Mouse (Mus musculus) liver, adult (tissue): Measurements from ENCODE around the gene Ndufs6.

ENCODE experiments used
- GATA4 ChIP-seq: IDR thresholded peaks from 2 replicates; pipeline ENCODE4 v1.6.1; 2014; ENCODE audit warnings: mild to moderate bottlenecking, low read length; ENCODE audit not compliant: insufficient replicate concordance

The Ndufs6 gene

GRCm38 (mm10) chr13:73277797-73278196 is 50.5 kb downstream of the Ndufs6 start:
- no peak for TF ChIP-seq GATA4

DNA sequence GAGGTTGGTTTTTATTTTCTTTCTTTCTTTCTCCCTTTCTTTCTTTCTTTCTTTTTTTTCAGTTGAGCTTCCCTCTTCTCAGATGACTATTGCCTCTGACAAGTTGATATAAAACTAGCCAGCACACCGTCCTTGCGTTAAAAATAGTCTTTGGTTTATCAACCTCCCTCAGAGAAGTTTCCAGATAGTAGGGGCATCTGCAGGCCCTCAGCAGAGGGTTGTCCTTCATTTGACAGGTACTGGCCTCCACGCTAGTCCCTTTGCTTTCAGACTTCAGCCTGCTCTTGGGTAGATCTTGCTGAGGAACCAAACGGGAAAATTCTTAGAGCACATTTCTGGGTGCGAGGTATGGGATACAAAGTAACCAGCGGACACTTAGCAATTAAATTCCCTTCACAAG is 51.0 kb downstream of the Ndufs6 start:
- TF ChIP-seq GATA4 = no peak

DNA sequence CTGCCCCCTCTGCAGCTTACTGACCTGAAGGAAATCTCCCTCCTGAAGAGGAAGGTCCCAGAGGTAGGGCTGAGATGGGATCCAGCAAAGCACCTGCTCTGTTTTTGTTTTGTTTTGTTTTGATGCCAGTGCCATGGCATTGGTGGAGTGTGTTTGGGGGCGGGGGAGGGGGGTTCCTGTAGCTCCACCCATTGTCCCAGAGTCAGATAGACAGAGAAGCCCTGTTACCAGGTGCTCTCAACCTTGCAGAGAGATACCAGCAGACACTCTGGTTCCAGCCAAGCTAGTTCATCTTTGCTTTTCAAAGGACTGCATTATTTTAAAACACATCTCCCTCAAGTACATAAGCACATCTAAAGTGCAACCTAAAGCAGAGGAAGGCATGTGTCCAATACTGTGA is 54.8 kb downstream of the Ndufs6 start:
- TF ChIP-seq GATA4 = no peak

- TF ChIP-seq GATA4 = no peak
These were observed 55.5 kb downstream of the Ndufs6 start for GRCm38 (mm10) chr13:73272794-73273282.

- no peak for TF ChIP-seq GATA4
These were observed 56.8 kb downstream of the Ndufs6 start for GRCm38 (mm10) chr13:73271336-73272242.

DNA sequence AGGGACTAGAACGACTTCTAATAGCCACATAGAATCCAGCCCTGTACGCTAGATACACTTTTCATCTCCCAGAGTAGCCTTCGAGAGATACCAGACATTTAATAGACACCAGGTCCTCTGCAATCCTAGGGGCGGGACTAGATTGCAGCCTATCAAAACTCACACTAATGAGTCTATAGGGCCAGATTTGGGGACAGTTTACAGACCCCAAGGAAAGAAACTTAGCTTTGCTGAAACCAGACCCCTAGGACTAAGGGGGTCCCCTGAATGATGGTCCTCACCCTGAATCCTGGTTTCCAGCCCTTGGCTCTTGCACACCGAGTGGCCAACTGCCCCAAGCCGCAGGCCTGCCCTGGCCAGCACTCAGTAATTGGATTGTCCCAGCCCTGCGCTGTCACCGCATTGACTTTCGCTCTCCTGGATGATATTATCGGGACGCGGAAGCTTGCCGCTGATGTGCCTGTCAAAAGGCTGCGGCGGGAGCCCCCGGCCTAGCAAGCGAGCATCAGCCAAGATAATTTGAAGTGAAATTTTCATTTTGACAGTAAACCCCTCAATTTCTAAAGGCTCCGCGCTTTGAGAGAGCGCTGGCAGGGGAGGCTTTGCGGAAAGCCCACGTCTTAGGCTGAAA is 57.8 kb downstream of the Ndufs6 start:
- TF ChIP-seq GATA4 = no peak

GRCm38 (mm10) chr13:73269891-73270290 is 58.5 kb downstream of the Ndufs6 start:
- TF ChIP-seq GATA4 = no peak
